Mouse (Mus musculus) A20 (cell line): ENCODE results near the gene Mpz.

ENCODE experiments used
- DNase-seq: peaks from one replicate; pipeline ENCODE4 v3.0.0-alpha.2; 2011; ENCODE audit warnings: low read depth, low spot score

Mpz gene

DNA sequence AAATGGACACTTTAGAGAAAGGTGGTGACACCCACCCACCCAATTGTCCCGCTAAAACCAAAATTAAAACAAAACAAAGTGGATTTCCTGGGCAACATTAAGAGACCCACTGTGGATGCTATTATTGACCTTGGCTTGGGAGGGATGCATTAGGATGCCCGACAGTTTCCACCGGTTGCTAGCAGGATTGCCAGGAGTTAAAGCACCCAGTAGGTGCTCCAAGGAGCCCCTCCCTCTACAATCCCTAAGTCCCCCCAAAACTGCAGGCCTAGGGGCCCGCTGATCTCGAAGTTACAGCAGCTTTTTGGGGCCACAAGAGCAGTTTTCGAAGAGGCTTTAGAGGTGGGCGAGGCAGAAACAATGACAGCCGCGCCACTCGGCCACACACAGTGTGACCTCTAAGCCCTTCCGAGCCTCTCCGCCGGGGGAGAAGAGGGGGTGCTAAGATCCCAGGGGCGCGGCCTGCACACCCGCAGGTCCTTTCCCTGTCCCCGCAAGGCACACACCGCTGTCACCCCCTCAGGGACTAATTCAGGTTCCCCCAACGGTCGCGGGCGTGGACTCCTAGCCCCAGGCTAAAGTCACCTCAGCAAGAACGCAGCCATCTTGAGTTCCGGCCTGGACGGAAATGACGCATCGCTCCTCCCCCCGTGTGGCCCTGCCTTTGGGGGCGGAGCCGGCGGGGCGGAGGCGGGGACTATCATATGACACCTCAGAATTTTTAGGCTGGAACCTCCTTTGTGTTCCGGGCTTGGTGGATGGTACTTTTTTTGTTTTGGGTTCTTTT lies at the start of gene Mpz, which contains the start of gene Sdhc:
Gene Mpz (plus strand): TSS at position 738 of the 787 bp plus-strand sequence.
Gene Sdhc (minus strand): TSS at position 630 of the 787 bp plus-strand sequence.
- peak; percentile 95 for DNase-seq

- DNase-seq: no peak
These were observed 49.5 kb upstream of the Mpz start for GRCm38 (mm10) chr1:171101033-171101432.

DNA sequence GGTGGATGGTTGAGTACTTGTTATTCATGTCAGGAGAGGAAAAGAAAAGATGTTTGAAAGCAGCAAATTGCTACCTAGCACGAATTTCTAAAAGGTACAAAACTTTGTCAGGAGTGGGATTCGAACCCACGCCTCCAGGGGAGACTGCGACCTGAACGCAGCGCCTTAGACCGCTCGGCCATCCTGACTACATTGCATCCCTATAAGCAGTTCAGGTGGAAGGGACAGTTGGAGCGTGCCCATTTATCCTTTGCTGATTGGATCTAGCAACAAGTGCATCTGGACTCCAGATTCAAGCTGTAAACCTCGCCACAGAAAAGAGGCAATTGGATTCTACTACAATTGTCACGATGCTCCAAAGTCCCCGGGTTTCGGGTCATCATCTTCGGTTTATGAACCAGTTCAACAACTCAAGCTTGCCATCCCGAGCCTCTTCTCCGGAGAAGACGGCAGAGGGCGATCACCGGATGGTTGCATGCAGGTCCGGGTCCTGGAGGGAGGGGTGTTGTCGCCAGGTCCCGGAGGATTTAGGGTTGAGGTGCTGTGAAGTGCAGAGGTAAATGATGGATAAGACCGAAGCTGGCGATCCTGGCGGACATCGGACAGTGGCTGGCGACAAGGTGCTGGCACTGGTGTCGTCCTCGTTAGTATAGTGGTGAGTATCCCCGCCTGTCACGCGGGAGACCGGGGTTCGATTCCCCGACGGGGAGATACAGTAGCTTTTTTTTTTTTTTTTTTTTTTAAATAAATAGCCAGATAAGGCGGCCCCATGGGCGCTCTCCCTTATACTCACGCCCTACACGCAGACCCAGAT lies 48.6 kb upstream of the Mpz start:
- peak; percentile 91 for DNase-seq

DNA sequence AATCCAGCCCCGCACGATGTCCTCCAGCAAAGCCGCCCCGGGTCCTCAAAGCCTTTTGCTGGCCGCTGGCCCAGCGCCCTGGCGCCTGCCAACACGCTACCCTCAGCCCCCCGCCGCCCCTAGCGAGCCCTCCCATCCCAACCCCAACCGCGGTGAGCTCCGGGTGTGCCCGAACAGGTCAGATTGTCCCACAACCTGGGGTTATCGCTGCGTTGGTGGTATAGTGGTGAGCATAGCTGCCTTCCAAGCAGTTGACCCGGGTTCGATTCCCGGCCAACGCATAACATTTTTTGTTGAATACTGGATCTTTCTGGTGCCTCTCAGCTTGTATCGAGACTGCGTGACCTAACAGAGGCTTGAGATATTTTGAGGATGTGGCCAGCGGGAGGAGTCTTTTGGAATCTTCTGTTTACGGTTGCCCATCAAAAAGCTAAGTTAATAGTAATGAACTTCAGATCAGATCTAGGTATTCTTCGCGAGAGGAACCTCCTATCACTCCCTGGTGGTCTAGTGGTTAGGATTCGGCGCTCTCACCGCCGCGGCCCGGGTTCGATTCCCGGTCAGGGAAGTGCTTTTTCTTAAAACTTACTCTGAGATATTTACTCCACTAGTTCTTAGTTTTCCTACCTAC lies 47.8 kb upstream of the Mpz start:
- peak; percentile 87 for DNase-seq

DNA sequence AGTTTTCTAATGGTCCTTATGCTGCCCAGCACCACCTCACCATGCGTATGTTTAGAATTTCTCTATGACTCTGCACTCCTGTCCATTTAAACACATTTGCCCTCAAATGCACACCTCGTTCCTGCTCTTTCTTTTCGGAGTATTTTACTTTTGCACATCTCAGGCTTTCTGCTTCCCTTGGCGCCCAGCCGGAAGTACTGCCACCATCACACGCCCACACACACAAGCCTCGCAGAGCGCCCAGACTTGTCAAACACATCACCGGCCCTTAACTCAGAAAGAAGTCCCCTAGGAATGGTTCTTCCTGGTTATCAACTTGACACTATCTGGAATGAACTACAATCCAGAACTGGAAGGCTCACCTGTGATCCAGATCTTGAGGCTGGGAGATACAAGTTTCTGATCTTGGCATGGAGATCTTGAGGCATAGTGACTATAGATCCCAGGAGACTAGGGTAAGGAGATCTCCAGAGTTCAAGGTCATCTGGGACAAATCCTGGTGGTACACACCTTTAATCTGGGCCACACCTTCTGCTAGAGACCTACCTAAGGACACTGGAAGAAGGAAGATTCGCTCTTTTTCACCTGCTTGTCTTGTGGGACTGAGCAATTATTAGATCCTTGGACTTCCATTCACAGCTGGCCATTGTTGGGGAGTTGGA lies 47.2 kb upstream of the Mpz start:
- peak; percentile 85 for DNase-seq

DNA sequence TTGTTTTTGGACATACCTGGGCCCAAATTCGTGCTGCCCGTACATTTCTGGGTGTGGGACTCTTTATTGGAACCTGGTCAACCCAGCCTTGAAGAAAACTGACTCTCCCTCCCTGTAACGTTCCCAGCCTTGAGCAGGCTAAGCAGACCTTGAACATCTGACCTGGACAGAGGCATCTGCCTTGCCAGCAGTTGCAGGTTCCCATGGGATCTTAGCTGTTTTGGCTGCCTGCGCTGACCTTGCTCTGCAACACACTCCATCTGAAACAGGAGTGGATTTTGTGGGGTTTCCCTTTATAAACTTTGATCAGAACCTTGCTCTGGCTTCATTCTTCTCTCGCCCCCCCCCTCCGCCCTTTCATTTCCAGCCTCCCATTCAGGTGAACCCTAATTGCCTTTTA lies 45.3 kb upstream of the Mpz start:
- DNase-seq: no peak

DNA sequence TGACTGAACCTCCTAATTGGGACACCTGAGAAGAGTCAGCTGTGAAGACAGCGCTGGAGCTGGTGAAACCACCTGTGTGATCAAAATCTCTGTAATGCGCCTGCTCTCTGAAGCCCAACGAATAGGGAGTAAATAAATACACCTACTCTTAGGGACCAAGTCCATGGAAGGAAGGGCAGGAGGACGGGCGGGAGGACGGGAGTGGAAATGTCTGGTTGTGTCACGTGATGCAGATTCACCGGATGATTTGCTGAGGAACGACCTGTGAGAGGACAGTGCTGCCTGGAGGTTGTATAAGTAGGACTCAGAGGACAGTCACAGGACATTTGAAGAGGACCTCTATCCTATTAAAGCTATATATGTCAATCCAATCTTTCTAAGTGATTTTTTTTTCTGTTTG lies 40.9 kb upstream of the Mpz start:
- DNase-seq: no peak

DNA sequence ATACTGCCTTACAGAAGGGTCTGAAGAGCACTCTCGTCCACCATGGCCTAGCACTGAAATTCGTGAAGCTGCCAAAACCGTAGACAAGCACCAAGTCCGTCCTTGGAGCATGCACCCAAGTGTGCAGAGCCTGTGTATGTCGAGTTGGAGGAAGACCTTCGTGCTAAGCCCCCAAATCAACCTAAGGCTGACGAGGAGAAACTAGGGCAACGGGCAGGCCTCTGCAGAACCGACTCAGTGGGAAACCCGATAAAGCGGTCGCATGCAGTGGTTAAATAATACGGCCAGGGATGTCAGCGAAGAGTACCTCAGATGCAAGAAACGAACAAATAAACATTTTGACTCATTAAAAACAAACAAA lies 39.9 kb upstream of the Mpz start:
- DNase-seq: no peak

- peak; percentile 94 for DNase-seq
These were observed 39.3 kb upstream of the Mpz start for GRCm38 (mm10) chr1:171111020-171111780.

- no peak for DNase-seq
These were observed 38.5 kb upstream of the Mpz start for GRCm38 (mm10) chr1:171111781-171112575.

DNA sequence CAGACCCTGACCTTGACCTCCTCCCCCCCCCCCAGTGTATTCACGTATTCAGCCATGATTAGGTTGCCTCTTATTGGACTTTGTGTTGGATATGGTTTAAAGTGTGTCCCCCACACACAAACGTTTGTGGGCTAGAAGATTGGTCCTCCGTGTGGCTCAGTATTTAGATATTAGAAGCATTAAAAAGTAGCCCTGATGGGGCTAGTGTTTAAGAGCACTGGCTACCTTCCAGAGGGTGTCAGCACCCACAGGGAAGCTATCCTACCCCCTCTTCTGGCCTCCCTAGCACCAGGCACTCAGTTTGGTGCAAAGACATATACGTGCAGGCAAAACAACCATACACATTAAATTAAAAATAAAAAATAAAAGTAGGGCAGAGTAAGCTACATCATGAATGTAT lies 37.5 kb upstream of the Mpz start:
- peak; percentile 29 for DNase-seq

DNA sequence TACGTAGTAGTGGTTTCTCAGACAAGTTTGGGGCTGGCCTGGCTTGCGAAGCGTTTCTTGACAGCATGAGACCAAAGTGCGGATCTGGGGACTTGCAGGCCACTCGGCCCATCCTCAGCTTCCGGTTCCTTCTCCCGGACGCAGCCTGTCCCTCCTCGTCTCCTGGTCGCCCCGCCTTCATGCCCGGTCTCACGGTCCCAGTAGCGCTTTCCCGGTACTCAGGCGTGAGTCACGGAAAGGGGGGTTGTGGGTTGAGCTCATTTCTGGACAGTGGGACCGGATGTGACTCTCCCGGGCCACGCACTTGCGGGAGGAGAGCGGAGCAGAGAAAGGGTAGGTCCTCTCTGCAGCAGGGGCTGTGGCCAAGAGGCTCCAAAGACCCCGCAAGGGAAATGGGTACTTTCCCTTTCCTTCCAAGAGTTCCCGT lies 36.6 kb upstream of the Mpz start, which contains the start of gene Cfap126:
Gene Cfap126 (plus strand): TSS at position 46 of the 427 bp plus-strand sequence.
- DNase-seq: peak; percentile 68

GRCm38 (mm10) chr1:171116280-171116679 lies 34.2 kb upstream of the Mpz start:
- no peak for DNase-seq

DNA sequence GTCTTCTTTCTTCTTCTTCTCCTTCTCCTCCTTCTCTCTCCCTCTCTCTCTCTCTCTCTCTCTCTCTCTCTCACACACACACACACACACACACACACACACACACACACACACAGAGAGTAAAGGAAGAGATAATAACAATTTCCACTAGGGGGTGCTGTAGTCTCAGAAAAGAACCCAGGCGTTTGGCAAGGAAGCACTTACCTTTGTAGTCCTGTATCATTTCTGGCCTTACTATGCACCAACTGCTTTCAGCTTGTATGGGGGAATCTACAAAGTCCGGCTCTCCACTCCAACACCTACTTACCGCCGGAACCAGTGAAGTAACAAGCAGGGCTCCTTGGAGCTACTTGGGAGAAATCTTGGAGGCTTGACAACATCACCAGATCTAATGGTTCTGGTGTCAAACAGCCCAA lies 32.2 kb upstream of the Mpz start:
- peak; percentile 85 for DNase-seq

DNA sequence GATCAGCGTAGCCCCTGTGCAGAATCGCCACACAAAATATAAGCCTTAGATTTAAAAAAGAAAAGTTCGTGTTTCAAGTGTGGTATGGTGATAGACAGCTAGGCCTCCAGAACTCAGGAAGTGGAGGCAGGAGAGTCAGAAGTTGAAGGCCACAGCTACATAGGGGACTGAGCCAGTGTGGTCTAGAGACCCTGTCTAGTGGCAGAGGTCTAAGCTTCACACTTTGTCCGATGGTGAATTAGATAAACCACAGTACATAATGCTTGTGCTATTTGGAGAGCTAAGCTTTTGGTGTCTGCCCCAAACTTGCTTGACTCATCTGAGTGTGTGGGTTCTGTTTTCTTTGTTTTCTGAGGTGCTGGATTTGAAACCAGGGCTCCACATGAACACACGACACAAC lies 31.5 kb upstream of the Mpz start:
- no peak for DNase-seq

DNA sequence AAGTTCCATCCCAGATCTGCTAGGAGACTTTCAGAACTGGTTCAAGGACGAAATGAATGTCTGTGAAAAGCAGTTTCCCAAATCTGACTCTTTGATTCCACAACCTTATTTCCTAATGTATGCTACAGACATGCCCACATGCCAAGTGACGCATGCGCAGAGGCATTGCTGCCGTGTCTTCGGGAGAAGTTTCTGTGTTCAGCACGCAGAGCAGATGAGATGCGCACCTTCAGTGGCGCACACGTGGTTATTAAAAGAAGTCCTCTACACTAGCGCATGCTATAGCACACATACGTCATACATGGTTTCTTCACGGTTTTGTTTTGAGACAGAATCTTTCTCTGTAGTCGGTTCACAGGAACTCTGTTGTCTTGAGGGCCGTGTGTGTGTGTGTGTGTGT lies 31.1 kb upstream of the Mpz start:
- no peak for DNase-seq

DNA sequence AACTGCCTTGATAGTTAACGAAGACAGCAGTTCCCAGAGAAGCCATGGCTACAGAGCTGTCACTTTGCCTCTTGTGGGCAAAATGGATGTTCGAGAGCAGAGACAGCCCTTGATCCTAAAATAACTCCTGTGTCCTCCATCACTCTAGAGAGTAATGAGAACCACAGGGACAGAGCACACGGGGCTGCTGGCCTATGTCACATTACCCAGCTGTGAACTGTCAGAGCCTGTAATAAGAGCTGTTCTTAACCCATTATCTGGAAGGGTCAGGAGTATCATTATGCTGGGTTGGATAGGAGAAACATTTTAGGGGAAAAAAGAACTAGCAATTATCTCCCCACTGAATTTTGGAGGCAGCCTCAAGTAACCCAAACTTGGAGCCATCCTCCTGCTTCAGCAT lies 29.6 kb upstream of the Mpz start:
- DNase-seq: no peak

- no peak for DNase-seq
These were observed 28.7 kb upstream of the Mpz start for GRCm38 (mm10) chr1:171121839-171122238.

DNA sequence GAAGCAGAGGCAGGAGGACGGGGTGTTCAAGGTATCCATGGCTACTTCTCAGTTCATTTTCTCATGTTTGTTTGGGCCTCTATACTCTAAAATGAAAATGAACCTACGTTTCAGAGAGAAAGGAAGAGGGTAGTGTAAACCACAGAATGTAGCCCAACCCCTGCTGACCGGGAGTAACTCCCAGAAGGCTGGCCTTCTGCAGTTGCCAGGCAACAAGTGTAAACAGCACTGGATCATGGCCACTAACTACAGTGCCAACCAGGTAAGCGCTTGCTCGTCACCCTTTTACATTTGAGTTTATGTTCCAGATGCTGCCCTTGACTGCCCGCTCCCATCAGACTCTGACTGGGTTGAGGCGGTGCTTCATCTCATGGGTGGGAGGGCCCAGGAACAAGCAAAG lies 27.6 kb upstream of the Mpz start:
- DNase-seq: no peak

- no peak for DNase-seq
These were observed 26.1 kb upstream of the Mpz start for GRCm38 (mm10) chr1:171124398-171124797.
